Mouse (Mus musculus): ENCODE data around the gene Ncoa3.

Ncoa3 gene

GRCm38 (mm10) chr2:166100309-166101262, 108.2 kb downstream of the Ncoa3 start:
- DNase-seq (ENCODE audit: low spot score in 2 of 2): no peak

DNA sequence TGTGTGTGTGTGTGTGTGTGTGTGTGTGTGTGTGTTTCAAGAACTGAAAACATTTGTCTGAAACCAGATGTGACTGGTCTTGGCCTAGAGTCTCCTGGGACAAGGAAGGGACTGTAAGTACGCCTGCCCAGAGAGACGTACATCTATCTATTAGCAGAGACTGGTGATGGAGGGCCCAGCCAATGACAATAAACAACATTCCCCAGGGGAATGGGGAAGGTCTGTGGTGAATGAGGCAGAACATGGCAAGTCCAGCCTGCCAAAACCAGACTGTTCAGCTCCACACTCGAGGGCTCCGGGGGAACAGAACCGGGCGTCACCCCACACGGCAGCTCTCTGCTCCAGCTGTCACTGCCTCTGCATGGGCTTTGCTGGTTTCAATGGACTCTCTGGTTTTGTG, 110.5 kb downstream of the Ncoa3 start:
- DNase-seq (ENCODE audit: low spot score in 2 of 2): no peak

DNA sequence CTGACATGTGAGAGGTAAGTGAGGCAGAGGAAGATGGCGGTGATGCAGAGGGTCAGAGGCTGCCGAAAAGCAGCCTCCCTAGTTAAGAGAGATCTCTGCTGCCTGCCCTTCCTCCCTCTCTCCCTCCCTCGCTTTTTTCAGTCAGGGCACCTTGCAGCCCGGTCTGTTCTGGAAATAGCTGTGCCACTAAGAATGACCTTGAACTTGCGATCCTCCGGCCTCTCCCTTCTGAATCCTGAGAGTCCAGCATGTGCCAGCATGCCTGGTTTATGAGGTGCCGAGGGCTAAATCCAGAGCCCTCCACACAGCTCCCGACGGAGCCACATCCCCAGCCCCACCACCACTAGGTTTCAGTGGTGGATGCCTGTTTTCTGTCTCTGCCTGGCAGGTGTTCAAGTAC, 113.5 kb downstream of the Ncoa3 start:
- DNase-seq (ENCODE audit: low spot score in 2 of 2): no peak

- no peak for DNase-seq (ENCODE audit: low spot score in 2 of 2)
Measured at GRCm38 (mm10) chr2:166106631-166107030, 114.2 kb downstream of the Ncoa3 start.

GRCm38 (mm10) chr2:166107911-166108310, 115.5 kb downstream of the Ncoa3 start:
- no peak for DNase-seq (ENCODE audit: low spot score in 2 of 2)

DNA sequence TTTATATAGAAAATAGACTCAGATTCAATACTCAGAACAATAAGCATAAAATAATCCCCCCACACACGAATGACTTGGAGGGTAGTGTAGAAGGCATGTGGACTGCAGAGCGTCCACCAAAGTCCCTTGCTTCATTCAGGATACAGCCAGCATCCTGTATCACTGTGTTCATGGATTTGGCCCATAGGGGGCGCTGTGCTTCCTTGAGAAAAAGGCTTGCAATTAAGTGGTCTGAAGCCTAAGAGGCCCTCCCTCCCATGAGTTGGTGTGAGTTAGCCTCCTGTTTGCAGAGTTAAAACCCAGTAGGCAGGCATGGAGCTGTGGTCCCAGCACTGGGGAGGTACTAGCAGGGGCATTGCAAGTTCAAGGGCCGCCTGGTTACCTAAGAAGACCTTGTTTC, 115.9 kb downstream of the Ncoa3 start:
- DNase-seq (ENCODE audit: low spot score in 2 of 2): peak; percentile 30 to 57

DNA sequence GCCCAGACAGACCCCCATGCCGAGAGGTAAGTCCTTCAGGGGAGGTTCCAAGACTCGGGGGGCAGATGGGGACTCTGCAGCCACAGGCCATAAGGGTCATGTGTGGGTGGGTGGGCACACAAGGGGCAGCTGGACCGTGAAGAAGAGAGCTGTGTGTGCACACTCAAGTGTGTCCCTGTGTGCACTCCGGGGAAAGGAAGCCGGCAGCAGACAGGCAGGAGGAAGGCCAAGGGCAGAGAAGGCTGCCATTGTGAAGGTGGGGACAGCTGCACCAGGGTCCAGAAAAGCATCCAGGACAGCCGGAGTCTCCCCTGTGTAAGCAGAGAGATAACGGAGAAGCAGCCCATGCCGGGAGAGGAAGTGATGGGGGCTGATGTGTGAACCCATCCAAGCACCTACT, 118.3 kb downstream of the Ncoa3 start:
- no peak for DNase-seq (ENCODE audit: low spot score in 2 of 2)

GRCm38 (mm10) chr2:166111238-166111637, 118.8 kb downstream of the Ncoa3 start:
- DNase-seq (ENCODE audit: low spot score in 2 of 2): no peak

DNA sequence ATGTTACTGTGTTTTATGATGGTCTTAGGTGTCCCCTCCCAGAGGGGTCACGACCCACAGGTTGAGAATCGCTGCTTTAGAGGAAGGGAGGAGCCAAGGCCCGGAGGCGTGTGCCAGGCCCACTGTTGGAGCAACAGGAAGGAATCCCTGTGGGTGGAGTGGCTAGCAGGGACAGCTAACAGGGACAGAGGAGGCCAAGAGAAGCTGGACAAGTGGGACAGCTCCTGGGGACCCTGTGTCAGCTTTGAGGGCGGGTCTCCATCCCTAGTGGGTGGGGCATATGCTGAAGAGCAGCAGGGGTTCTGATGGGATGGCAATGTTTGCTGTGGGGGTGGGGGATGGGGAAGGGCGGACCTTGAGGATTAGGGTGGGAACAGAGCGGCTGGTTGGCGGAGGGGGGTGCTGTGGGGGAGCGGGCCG, 119.4 kb downstream of the Ncoa3 start:
- no peak for DNase-seq (ENCODE audit: low spot score in 2 of 2)

DNA sequence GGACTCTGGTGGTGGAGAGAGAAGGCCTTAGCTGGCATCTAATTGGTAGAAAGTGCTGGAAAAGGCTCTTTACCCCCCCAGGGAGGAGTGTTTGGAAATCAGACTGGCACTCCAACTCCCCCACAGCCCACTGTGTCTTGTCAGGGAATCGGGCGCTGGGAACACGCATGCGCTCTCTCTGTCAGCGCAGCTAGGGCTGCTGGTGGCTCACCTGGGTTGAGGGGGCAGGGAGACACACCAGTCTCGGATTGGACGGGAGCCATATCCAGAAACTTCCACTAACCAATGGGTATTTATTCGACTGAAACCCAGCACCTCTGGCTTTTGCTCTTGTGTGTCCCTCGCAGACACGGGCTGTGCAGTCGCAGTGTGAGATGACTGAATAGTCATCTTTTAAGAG, 120.5 kb downstream of the Ncoa3 start:
- DNase-seq (ENCODE audit: low spot score in 2 of 2): no peak

GRCm38 (mm10) chr2:166115571-166116277, 123.3 kb downstream of the Ncoa3 start:
- peak in 1 of 2 experiments; percentile 11 for DNase-seq (ENCODE audit: low spot score in 2 of 2)

DNA sequence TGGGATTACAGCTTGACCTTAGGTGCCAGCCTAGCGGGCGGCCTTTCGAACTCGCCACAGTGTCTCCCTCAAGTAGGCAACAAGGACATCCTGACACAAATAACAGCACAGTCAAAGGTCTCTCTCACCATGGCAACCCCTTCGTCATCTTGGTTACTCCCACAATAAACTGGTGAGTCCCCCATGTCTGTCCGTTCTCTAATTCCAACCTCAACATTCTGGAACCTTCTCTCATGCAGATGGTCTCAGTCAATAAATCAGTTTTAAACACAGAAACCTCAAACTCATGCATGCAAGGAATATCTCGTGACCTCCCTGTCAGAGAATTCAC, 123.8 kb downstream of the Ncoa3 start:
- DNase-seq (ENCODE audit: low spot score in 2 of 2): no peak

DNA sequence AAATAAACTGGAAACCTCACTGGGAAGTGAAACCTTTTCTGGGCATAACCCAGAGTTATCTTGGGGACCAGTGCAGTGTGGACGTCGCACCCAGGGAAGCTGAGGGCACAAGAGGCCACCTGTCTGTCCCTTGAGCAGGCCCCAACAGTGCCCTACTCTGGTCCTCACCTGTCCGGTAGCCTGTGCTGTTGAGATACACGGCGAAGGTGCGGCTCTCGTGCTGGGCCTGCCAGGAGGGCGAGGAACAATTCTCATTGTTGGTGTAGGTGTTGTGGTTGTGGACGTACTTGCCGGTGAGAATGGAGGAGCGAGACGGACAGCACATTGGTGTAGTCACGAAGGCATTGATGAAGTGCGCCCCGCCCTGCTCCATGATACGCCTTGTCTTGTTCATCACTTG, 124.3 kb downstream of the Ncoa3 start:
- DNase-seq (ENCODE audit: low spot score in 2 of 2): no peak

DNA sequence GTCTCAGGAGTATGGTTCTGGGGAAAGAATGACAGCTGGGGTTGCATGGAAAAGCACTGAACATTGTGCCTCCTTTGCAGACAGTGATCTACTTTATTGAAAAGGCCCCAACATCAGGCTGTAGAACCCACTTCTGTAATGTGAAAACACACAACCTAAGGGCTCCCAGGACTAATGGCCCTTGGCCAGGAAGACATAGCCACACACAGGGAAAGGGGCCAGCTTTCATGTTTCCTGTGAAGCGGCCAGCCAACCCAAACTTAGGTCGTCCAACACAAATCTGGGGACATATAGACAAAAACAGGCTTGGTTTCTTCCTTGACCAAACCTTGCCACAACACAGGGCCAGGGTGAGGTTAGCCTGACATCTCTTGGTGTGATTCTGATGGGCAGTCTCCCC, 127.6 kb downstream of the Ncoa3 start:
- DNase-seq (ENCODE audit: low spot score in 2 of 2): no peak

- DNase-seq (ENCODE audit: low spot score in 2 of 2): no peak
Measured at GRCm38 (mm10) chr2:166121681-166122355, 129.4 kb downstream of the Ncoa3 start.

DNA sequence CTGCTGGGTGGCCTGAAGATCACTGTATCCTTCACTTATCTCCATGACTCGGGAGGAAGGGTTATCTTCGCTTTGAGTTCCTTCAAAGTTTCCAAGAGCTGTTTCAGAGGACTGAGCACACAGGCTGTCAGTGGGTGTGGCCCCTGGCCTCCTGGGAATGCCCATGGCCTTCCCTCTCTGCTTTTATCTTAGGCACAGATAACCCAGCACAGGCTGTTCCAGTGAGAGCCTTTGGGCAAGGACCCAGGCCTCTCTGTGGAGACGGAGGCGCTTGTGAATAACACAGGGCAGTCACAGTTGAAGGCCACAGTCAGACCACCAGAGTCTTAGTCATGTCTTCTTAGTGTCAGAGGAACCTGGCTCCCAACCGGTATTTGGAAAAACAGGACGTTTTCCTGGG, 130.3 kb downstream of the Ncoa3 start:
- DNase-seq (ENCODE audit: low spot score in 2 of 2): no peak
